Mouse (Mus musculus): ENCODE results near the gene D17Wsu92e.

GRCm38 (mm10) chr17:27819521-27819970 is 902 bp downstream of the D17Wsu92e start:
- no peak for TF ChIP-seq CTCF (IDR thresholded peaks at IDR 0.05; ENCODE audit: low read depth, low read length)
- TF ChIP-seq POLR2A (IDR thresholded peaks at IDR 0.05; ENCODE audit: extremely low read depth, insufficient read depth, low read length), result no peak
